8 mouse cellular contexts compared by ENCODE assay signal in genomic region chr2:26139034-26139544, GRCm38 (mm10). TPM values are rescaled to one million over a fixed set of nuclear protein-coding genes. Genes with fewer than 3 reads are reported as not detected.
DNase-seq lines count a peak whose midpoint lies in the region; ATAC-seq and TF ChIP-seq lines count a peak whose summit lies in the region.

No protein-coding gene starts in this region.

- peak overlapping the region; percentile 70 for H3K4me2 ChIP-seq in CH12.LX (ENCODE audit: insufficient read depth, low read depth, poor library complexity, severe bottlenecking)
- H3K4me2 ChIP-seq in forebrain, embryonic 14.5 days (ENCODE audit: low read length), result peak overlapping the region; percentile 96
- peak overlapping the region; percentile 88 for H3K4me2 ChIP-seq in liver, embryonic 15.5 days

- 46% methylated on average over 7 of the region's 7 CpGs for WGBS in heart, embryonic 10.5 days
- WGBS in forebrain, embryonic 14.5 days, result 49% methylated on average over 7 of the region's 7 CpGs
- WGBS in liver, embryonic 15.5 days (ENCODE audit: insufficient replicate concordance), result 33% methylated on average over 7 of the region's 7 CpGs

- H3K4me3 ChIP-seq in heart, embryonic 10.5 days, result peak overlapping the region; percentile 78
- peak overlapping the region; percentile 86 to 95 (median 88) for H3K4me3 ChIP-seq in CH12.LX (replicated peaks in 1 of 3; ENCODE audit: low read depth in 2 of 3, low read length in 2 of 3, poor library complexity in 1 of 3)
- peak overlapping the region; percentile 79 for H3K4me3 ChIP-seq in forebrain, embryonic 14.5 days (ENCODE audit: low read depth, low read length)
- H3K4me3 ChIP-seq in liver, embryonic 15.5 days (replicated peaks), result peak overlapping the region; percentile 92

- peaks cover 11% of the 10 kb centered on the region; the same call in 1 of the 2 replicates for H3K36me3 ChIP-seq in heart, embryonic 10.5 days
- H3K36me3 ChIP-seq in CH12.LX (replicated peaks in 1 of 2; ENCODE audit: control insufficient read depth in 1 of 2, insufficient read depth in 1 of 2, low read length in 1 of 2), result peaks cover 10 to 45% of the 10 kb centered on the region in 2 experiments
- peaks cover 11% of the 10 kb centered on the region for H3K36me3 ChIP-seq in forebrain, embryonic 14.5 days (ENCODE audit: control insufficient read depth, insufficient read depth, low read length)
- peaks cover 21% of the 10 kb centered on the region for H3K36me3 ChIP-seq in liver, embryonic 15.5 days (replicated peaks)

- no peak for TF ChIP-seq EP300 in CH12.LX (IDR thresholded peaks at IDR 0.05; ENCODE audit: low read length)

- dilution Hi-C loops in CH12.LX (cut with MboI; ENCODE audit: extremely low pct_ligation_motif_present, extremely low pct_unique_long_range_greater_than_20kb, low sequenced_read_pairs), result no loop called here

- peaks cover 35% of the 10 kb centered on the region for H3K4me1 ChIP-seq in heart, embryonic 10.5 days
- peaks cover 18 to 43% of the 10 kb centered on the region in 2 experiments for H3K4me1 ChIP-seq in CH12.LX (ENCODE audit: control insufficient read depth in 1 of 2, insufficient read depth in 2 of 2)
- H3K4me1 ChIP-seq in forebrain, embryonic 14.5 days (ENCODE audit: control insufficient read depth, insufficient read depth, low read length), result peaks cover 12% of the 10 kb centered on the region
- H3K4me1 ChIP-seq in liver, embryonic 15.5 days (replicated peaks), result peaks cover 50% of the 10 kb centered on the region

- no peak for ATAC-seq in forebrain, embryonic 14.5 days
- no peak for ATAC-seq in liver, embryonic 15.5 days (ENCODE audit: insufficient read depth)
- ATAC-seq in megakaryocyte progenitor cell, adult 5-6 weeks (replicated peaks; ENCODE audit: poor library complexity), result no peak

- no peak for TF ChIP-seq POLR2A in CH12.LX (IDR thresholded peaks at IDR 0.05; ENCODE audit: low read depth, low read length)

- H3K79me2 ChIP-seq in CH12.LX (replicated peaks; ENCODE audit: control insufficient read depth, extremely low read depth, insufficient read depth, poor library complexity, severe bottlenecking), result no peaks in the 10 kb centered on the region

- peak overlapping the region; percentile 76 for H3K9ac ChIP-seq in CH12.LX (ENCODE audit: insufficient read depth, low read depth)
- peak overlapping the region; percentile 90 for H3K9ac ChIP-seq in forebrain, embryonic 14.5 days (ENCODE audit: low read length)
- peak overlapping the region; percentile 92 for H3K9ac ChIP-seq in liver, embryonic 15.5 days

- H3K27me3 ChIP-seq in heart, embryonic 10.5 days (ENCODE audit: insufficient read depth, poor library complexity, severe bottlenecking), result no peaks in the 10 kb centered on the region
- no peaks in the 10 kb centered on the region for H3K27me3 ChIP-seq in CH12.LX (replicated peaks)
- H3K27me3 ChIP-seq in forebrain, embryonic 14.5 days (replicated peaks; ENCODE audit: control insufficient read depth, insufficient read depth, low read length), result no peaks in the 10 kb centered on the region
- H3K27me3 ChIP-seq in liver, embryonic 15.5 days, result no peaks in the 10 kb centered on the region

- no peaks in the 10 kb centered on the region for H3K9me3 ChIP-seq in heart, embryonic 10.5 days
- H3K9me3 ChIP-seq in CH12.LX (replicated peaks; ENCODE audit: low read length), result peaks cover 2% of the 10 kb centered on the region
- no peaks in the 10 kb centered on the region for H3K9me3 ChIP-seq in forebrain, embryonic 14.5 days (replicated peaks; ENCODE audit: control insufficient read depth, low read length)
- no peaks in the 10 kb centered on the region for H3K9me3 ChIP-seq in liver, embryonic 15.5 days (replicated peaks)

- no peak for TF ChIP-seq RAD21 in CH12.LX (IDR thresholded peaks at IDR 0.05; ENCODE audit: low read depth, low read length)

- in situ Hi-C loops in CH12.LX (cut with MboI; ENCODE audit: low pct_ligation_motif_present, low pct_unique_long_range_greater_than_20kb, low sequenced_read_pairs), result no loop called here

- intact Hi-C loops in heart, postnatal 36 days (cut with DNase I), result no loop called here

- no peak for DNase-seq in heart, embryonic 10.5 days (ENCODE audit: low spot score)
- DNase-seq in heart, postnatal 36 days, result no peak
- no peak for DNase-seq in CH12.LX (ENCODE audit: extremely low read depth)
- no peak for DNase-seq in forebrain, embryonic 14.5 days (ENCODE audit: low spot score)
- no peak for DNase-seq in ovary, postnatal 36 days (ENCODE audit: low spot score)
- no peak for DNase-seq in T-cell, adult 2 months (ENCODE audit: low spot score)

- H3K27ac ChIP-seq in heart, embryonic 10.5 days, result peak overlapping the region; percentile 96
- peak overlapping the region; percentile 88 for H3K27ac ChIP-seq in CH12.LX (ENCODE audit: insufficient read depth, low read depth)
- peak overlapping the region; percentile 93 for H3K27ac ChIP-seq in forebrain, embryonic 14.5 days (ENCODE audit: low read depth, low read length)
- peak overlapping the region; percentile 86 for H3K27ac ChIP-seq in liver, embryonic 15.5 days (replicated peaks)

- no peak for TF ChIP-seq CTCF in CH12.LX (conservative IDR thresholded peaks at IDR 0.05 in 1 of 2, IDR thresholded peaks at IDR 0.05 in 1 of 2; ENCODE audit: low read depth in 2 of 2, low read length in 2 of 2)

TF ChIP-seq in CH12.LX, 34 proteins besides CTCF, POLR2A, EP300 and RAD21:
- TF ChIP-seq MXI1 (IDR thresholded peaks at IDR 0.05; ENCODE audit: low read depth, low read length) (no peak), USF1 (IDR thresholded peaks at IDR 0.05; ENCODE audit: low read depth, low read length) (no peak), POLR2AphosphoS2 (IDR thresholded peaks at IDR 0.05; ENCODE audit: low read depth, low read length) (no peak), MEF2A (IDR thresholded peaks at IDR 0.05; ENCODE audit: borderline replicate concordance, low read depth, low read length) (no peak), MYC (IDR thresholded peaks at IDR 0.05; ENCODE audit: low read depth, low read length) (no peak), TBP (conservative IDR thresholded peaks at IDR 0.05; ENCODE audit: low read depth, low read length) (no peak), KAT2A (IDR thresholded peaks at IDR 0.05; ENCODE audit: insufficient replicate concordance, low read length) (no peak), ZNF384 (IDR thresholded peaks at IDR 0.05; ENCODE audit: low read depth, low read length) (no peak), MAFK (IDR thresholded peaks at IDR 0.05; ENCODE audit: insufficient replicate concordance, low read length) (no peak), SMC3 (IDR thresholded peaks at IDR 0.05; ENCODE audit: low read depth, low read length) (no peak), UBTF (IDR thresholded peaks at IDR 0.05; ENCODE audit: low read depth, low read length) (no peak), ETS1 (conservative IDR thresholded peaks at IDR 0.05; ENCODE audit: low read depth, low read length) (no peak), TCF12 (IDR thresholded peaks at IDR 0.05; ENCODE audit: low read depth, low read length) (no peak), JUN (IDR thresholded peaks at IDR 0.05; ENCODE audit: insufficient read depth, low read depth, low read length) (no peak), CHD2 (IDR thresholded peaks at IDR 0.05; ENCODE audit: low read length) (no peak), HCFC1 (IDR thresholded peaks at IDR 0.05; ENCODE audit: low read depth, low read length) (no peak), ZKSCAN1 (IDR thresholded peaks at IDR 0.05; ENCODE audit: borderline replicate concordance, low read depth, low read length) (no peak)

RNA-seq across cellular contexts. Expression of gene Nacc2, which starts 16.1 kb away (rescaled TPM):
- 5.1 and 5.4 TPM in 2 replicates for polyA plus RNA-seq in heart, embryonic 10.5 days (2016; fragmentation: Nextera tagmentation; extraction: Ambion mirVana)
- total RNA-seq in heart, postnatal 36 days (2021), result 10 to 100 TPM; 23.4 to 25.3 TPM
- total RNA-seq in CH12.LX (2012; rRNA removed) (1.6 and 2.3 TPM in 2 replicates), CH12.LX (2014; rRNA removed) (0.59 and 0.88 TPM in 2 replicates)
- 1.1 TPM in 2 replicates for polyA plus RNA-seq in CH12.LX (2012; ENCODE audit: insufficient read length, low read depth)
- polyA plus RNA-seq in forebrain, embryonic 14.5 days (2014; fragmentation: Nextera tagmentation; extraction: Ambion mirVana), result 6.1 and 11.8 TPM in 2 replicates
- polyA plus RNA-seq in liver, embryonic 15.5 days (2015; fragmentation: Nextera tagmentation; extraction: Ambion mirVana), result 3.4 and 4.3 TPM in 2 replicates
- total RNA-seq in megakaryocyte progenitor cell, adult 5-6 weeks (2015), result 1.1 and 1.2 TPM in 2 replicates
- total RNA-seq in megakaryocyte progenitor cell, adult 5-6 weeks (2017), result 0.67 and 1.2 TPM in 2 replicates
